16 mouse cellular contexts compared by ENCODE assay signal in the genomic region with DNA sequence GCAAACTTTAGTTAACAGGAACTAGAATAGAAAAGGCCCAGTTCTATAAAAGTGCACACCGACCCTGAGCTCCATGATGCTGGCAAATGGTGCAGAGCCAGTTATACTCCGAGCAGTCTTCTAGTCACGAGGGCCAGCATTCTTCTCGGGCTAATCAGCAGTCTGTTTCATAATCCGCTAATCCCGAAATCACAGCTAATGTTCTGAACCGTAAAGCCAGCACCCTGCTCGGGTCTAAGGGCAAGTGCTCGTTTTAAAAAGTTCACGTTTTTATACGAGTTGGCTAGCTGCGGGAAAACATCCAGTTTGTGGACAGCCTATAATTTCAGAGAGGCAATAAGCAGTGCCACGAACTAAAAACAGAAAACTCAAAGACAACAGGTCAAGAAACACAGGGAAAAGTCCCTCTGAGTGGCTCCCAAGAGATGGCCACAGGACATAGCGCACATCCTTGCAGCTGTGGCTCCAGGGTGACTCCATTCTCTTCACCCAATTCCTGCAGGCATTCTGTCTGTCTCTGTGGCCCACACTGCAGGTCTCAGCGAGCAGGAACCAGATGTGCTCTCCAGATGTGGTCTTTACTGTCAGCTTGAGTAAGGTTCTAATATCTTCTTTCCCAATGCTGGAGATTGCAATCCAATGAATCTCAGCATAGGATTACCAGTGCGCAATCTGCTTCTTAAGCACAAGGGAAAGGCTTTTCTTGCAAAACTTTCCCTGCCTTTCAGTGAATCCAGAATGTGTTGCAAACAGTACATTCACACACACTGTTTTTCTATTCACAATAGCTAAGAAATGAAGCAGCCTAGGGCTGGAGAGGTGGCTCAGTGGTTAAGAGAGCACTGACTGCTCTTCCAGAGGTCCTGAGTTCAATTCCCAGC. TPM values are rescaled to one million over a fixed set of nuclear protein-coding genes. Genes with fewer than 3 reads are reported as not detected.
DNase-seq lines count a peak whose midpoint lies in the region.
"Had no signal": no experiment of that assay in that cellular context is flagged by ENCODE, and none has a peak within 500 bp of the region (broad histone marks: within the 10 kb centered on the region; RNA-seq: fewer than 3 reads in every experiment).

No protein-coding gene starts in this region.

- peak; percentile 20 for DNase-seq in gastrocnemius, postnatal 25 days
- DNase-seq in gastrocnemius, postnatal 36 days: no peak
- peak; percentile 55 for DNase-seq in retina, adult 2 months (ENCODE audit: low read depth, low spot score)
- no peak for DNase-seq in retina, embryonic 14.5 days (ENCODE audit: low spot score)
- DNase-seq in kidney, postnatal 25 days: peak; percentile 53 to 72
- no peak for DNase-seq in layer of hippocampus, postnatal 36 days
- no peak for DNase-seq in urinary bladder, postnatal 14 days (ENCODE audit: low spot score)
- DNase-seq: adrenal gland, adult 8-10 months; cerebellum, adult 8-10 months; gastrocnemius, postnatal 10 days; heart, postnatal 4 days; left cerebral cortex, postnatal 4 days; liver; right cerebral cortex, postnatal 25 days; thymus, adult 18-20 months; thymus, postnatal 4 days had no signal

- intact Hi-C loops in gastrocnemius, postnatal 36 days (cut with DNase I): no loop called here

RNA-seq across cellular contexts. Expression of a gene that starts 47.5 kb away (rescaled TPM):
- total RNA-seq in gastrocnemius, postnatal 25 days (2021): 10 to 100 TPM; 19.3 to 20.2 TPM
- total RNA-seq in gastrocnemius, postnatal 36 days (2021): 10 to 100 TPM; 18.3 to 21.2 TPM
- 100 to 1,000 TPM; 116 to 122 TPM for total RNA-seq in layer of hippocampus, postnatal 36 days (2021)

Comparison
In these comparisons a context has a peak if more than half of its experiments do, and no peak if none do; other contexts are left out.
1. DNase-seq: peak in gastrocnemius, postnatal 25 days (single experiment), retina, adult 2 months (single experiment) and kidney, postnatal 25 days (2 of 2); none in gastrocnemius, postnatal 36 days (0 of 2), retina, embryonic 14.5 days (single experiment), layer of hippocampus, postnatal 36 days (0 of 2) and urinary bladder, postnatal 14 days (single experiment).
2. RNA of a gene that starts 47.5 kb away (total RNA-seq): 116 to 122 TPM in layer of hippocampus, postnatal 36 days; 18.3 to 21.2 TPM in gastrocnemius, postnatal 36 days and 19.3 to 20.2 TPM in gastrocnemius, postnatal 25 days; every median in the first group is over 4 times any median in the second.